Mouse (Mus musculus) mesoderm, embryonic 11.5 days (tissue): Measurements from ENCODE around the gene Pde1b.

Experiments used
- DNase-seq: peaks from one replicate; pipeline ENCODE4 v3.0.0-alpha.2; 2012; ENCODE audit warnings: low read depth, low spot score

Pde1b gene

GRCm38 (mm10) chr15:103502435-103503250, at the start of gene Pde1b:
Gene Pde1b (plus strand): TSS chr15:103503034.
- peak; percentile 59 for DNase-seq

GRCm38 (mm10) chr15:103453551-103454218, 49.1 kb upstream of the Pde1b start, which contains the start of gene Nckap1l:
Gene Nckap1l (plus strand): TSS chr15:103453794.
- no peak for DNase-seq

- no peak for DNase-seq
Observed at GRCm38 (mm10) chr15:103454449-103454848, 48.4 kb upstream of the Pde1b start.

GRCm38 (mm10) chr15:103462539-103463261, 40.1 kb upstream of the Pde1b start:
- DNase-seq: no peak

- no peak for DNase-seq
Observed at GRCm38 (mm10) chr15:103471488-103472194, 31.2 kb upstream of the Pde1b start.

- DNase-seq: no peak
Observed at GRCm38 (mm10) chr15:103472265-103472664, 30.6 kb upstream of the Pde1b start.

- DNase-seq: no peak
Observed at GRCm38 (mm10) chr15:103473182-103473581, 29.7 kb upstream of the Pde1b start.

- DNase-seq: no peak
Observed at GRCm38 (mm10) chr15:103473769-103474168, 29.1 kb upstream of the Pde1b start.

GRCm38 (mm10) chr15:103479080-103479606, 23.7 kb upstream of the Pde1b start:
- DNase-seq: no peak

- no peak for DNase-seq
Observed at GRCm38 (mm10) chr15:103480129-103480528, 22.7 kb upstream of the Pde1b start.

GRCm38 (mm10) chr15:103482488-103482887, 20.3 kb upstream of the Pde1b start:
- DNase-seq: peak; percentile 49

- DNase-seq: no peak
Observed at GRCm38 (mm10) chr15:103484490-103484889, 18.3 kb upstream of the Pde1b start.

GRCm38 (mm10) chr15:103485106-103485505, 17.7 kb upstream of the Pde1b start:
- DNase-seq: no peak

GRCm38 (mm10) chr15:103486658-103487057, 16.2 kb upstream of the Pde1b start:
- no peak for DNase-seq

- no peak for DNase-seq
Observed at GRCm38 (mm10) chr15:103488336-103488735, 14.5 kb upstream of the Pde1b start.

GRCm38 (mm10) chr15:103496204-103497140, 6.4 kb upstream of the Pde1b start:
- DNase-seq: no peak

- no peak for DNase-seq
Observed at GRCm38 (mm10) chr15:103498157-103498556, 4.7 kb upstream of the Pde1b start.

GRCm38 (mm10) chr15:103500723-103501122, 2.1 kb upstream of the Pde1b start:
- DNase-seq: no peak

GRCm38 (mm10) chr15:103501186-103501585, 1.6 kb upstream of the Pde1b start:
- DNase-seq: no peak

- no peak for DNase-seq
Observed at GRCm38 (mm10) chr15:103503251-103503600, 392 bp downstream of the Pde1b start.
